Comparison of ENCODE assay signal across 8 mouse cellular contexts in genomic region chr17:67512699-67513450, GRCm38 (mm10).
DNase-seq lines count a peak whose midpoint lies in the region; ATAC-seq and TF ChIP-seq lines count a peak whose summit lies in the region.

No protein-coding gene starts in this region.

- no peak overlapping the region for H3K4me3 ChIP-seq in embryonic facial prominence, embryonic 13.5 days
- no peak overlapping the region for H3K4me3 ChIP-seq in hindbrain, embryonic 16.5 days (ENCODE audit: low read length)
- no peak overlapping the region for H3K4me3 ChIP-seq in liver, embryonic 11.5 days (ENCODE audit: low read depth, low read length)
- no peak overlapping the region for H3K4me3 ChIP-seq in stomach, postnatal 0 days (ENCODE audit: low read depth, low read length)
- H3K4me3 ChIP-seq in forebrain, embryonic 16.5 days (replicated peaks; ENCODE audit: low read length), result no peak overlapping the region

- H3K27me3 ChIP-seq in embryonic facial prominence, embryonic 13.5 days, result no peaks in the 10 kb centered on the region
- no peaks in the 10 kb centered on the region for H3K27me3 ChIP-seq in hindbrain, embryonic 16.5 days (replicated peaks; ENCODE audit: control insufficient read depth, insufficient read depth, low read length)
- H3K27me3 ChIP-seq in liver, embryonic 11.5 days (replicated peaks; ENCODE audit: control insufficient read depth, insufficient read depth, low read length), result no peaks in the 10 kb centered on the region
- no peaks in the 10 kb centered on the region for H3K27me3 ChIP-seq in stomach, postnatal 0 days (ENCODE audit: control insufficient read depth, insufficient read depth, low read length)
- no peaks in the 10 kb centered on the region for H3K27me3 ChIP-seq in forebrain, embryonic 16.5 days (replicated peaks; ENCODE audit: control insufficient read depth, insufficient read depth, low read length)

- no peak for ATAC-seq in embryonic facial prominence, embryonic 13.5 days (ENCODE audit: insufficient number of reproducible peaks, insufficient read depth, low FRiP score, low TSS enrichment, low read depth)
- 0 out of 2 replicates have a peak, but pooled peaks have one; percentile 34 for ATAC-seq in hindbrain, embryonic 16.5 days
- ATAC-seq in liver, embryonic 11.5 days (replicated peaks; ENCODE audit: low FRiP score), result peak; percentile 39; the same call in 1 of the 2 replicates
- no peak for ATAC-seq in stomach, postnatal 0 days (ENCODE audit: low FRiP score, low TSS enrichment)
- no peak for ATAC-seq in forebrain, embryonic 16.5 days

- H3K9me3 ChIP-seq in embryonic facial prominence, embryonic 13.5 days, result no peaks in the 10 kb centered on the region
- H3K9me3 ChIP-seq in hindbrain, embryonic 16.5 days (ENCODE audit: control insufficient read depth, low read length), result no peaks in the 10 kb centered on the region
- H3K9me3 ChIP-seq in liver, embryonic 11.5 days (ENCODE audit: control insufficient read depth, low read length), result no peaks in the 10 kb centered on the region
- no peaks in the 10 kb centered on the region for H3K9me3 ChIP-seq in stomach, postnatal 0 days (ENCODE audit: control insufficient read depth, low read length)
- H3K9me3 ChIP-seq in forebrain, embryonic 16.5 days (ENCODE audit: control insufficient read depth, low read length), result no peaks in the 10 kb centered on the region

- H3K4me1 ChIP-seq in embryonic facial prominence, embryonic 13.5 days, result no peaks in the 10 kb centered on the region
- H3K4me1 ChIP-seq in hindbrain, embryonic 16.5 days (ENCODE audit: control insufficient read depth, insufficient read depth, low read depth, low read length), result no peaks in the 10 kb centered on the region
- H3K4me1 ChIP-seq in liver, embryonic 11.5 days (replicated peaks; ENCODE audit: control insufficient read depth, insufficient read depth, low read length), result no peaks in the 10 kb centered on the region; the same call in none of the 2 replicates
- no peaks in the 10 kb centered on the region for H3K4me1 ChIP-seq in stomach, postnatal 0 days (replicated peaks; ENCODE audit: control insufficient read depth, insufficient read depth)
- H3K4me1 ChIP-seq in forebrain, embryonic 16.5 days (replicated peaks; ENCODE audit: control insufficient read depth, insufficient read depth, low read length), result no peaks in the 10 kb centered on the region; the same call in 1 of the 2 replicates

- no peak for TF ChIP-seq EP300 in stomach, postnatal 0 days (optimal IDR thresholded peaks at IDR 0.05)

- no peak overlapping the region for H3K4me2 ChIP-seq in embryonic facial prominence, embryonic 13.5 days
- no peak overlapping the region for H3K4me2 ChIP-seq in hindbrain, embryonic 16.5 days (ENCODE audit: low read length)
- H3K4me2 ChIP-seq in liver, embryonic 11.5 days, result no peak overlapping the region
- no peak overlapping the region for H3K4me2 ChIP-seq in stomach, postnatal 0 days (replicated peaks; ENCODE audit: low read depth)
- no peak overlapping the region for H3K4me2 ChIP-seq in forebrain, embryonic 16.5 days (ENCODE audit: low read length)

- no peak overlapping the region for H3K9ac ChIP-seq in embryonic facial prominence, embryonic 13.5 days
- H3K9ac ChIP-seq in hindbrain, embryonic 16.5 days (ENCODE audit: low read depth, low read length), result no peak overlapping the region
- H3K9ac ChIP-seq in liver, embryonic 11.5 days (ENCODE audit: low read depth, low read length), result no peak overlapping the region
- no peak overlapping the region for H3K9ac ChIP-seq in stomach, postnatal 0 days (ENCODE audit: low read length)
- H3K9ac ChIP-seq in forebrain, embryonic 16.5 days (replicated peaks; ENCODE audit: low read depth, low read length), result no peak overlapping the region

- H3K27ac ChIP-seq in embryonic facial prominence, embryonic 13.5 days, result peak overlapping the region; percentile 80
- H3K27ac ChIP-seq in hindbrain, embryonic 16.5 days (ENCODE audit: low read depth, low read length), result peak overlapping the region; percentile 56
- peak overlapping the region; percentile 34 for H3K27ac ChIP-seq in liver, embryonic 11.5 days (ENCODE audit: low read depth, low read length)
- 0 out of 2 replicates have a peak overlapping the region, but pooled peaks have one; percentile 30 for H3K27ac ChIP-seq in stomach, postnatal 0 days (replicated peaks)
- H3K27ac ChIP-seq in forebrain, embryonic 16.5 days (ENCODE audit: low read length), result no peak overlapping the region

- TF ChIP-seq CTCF in stomach, postnatal 0 days (IDR thresholded peaks at IDR 0.05; ENCODE audit: low read depth), result no peak

- peak; percentile 0 for DNase-seq in 416B (ENCODE audit: low read depth)
- no peak for DNase-seq in liver, embryonic 11.5 days (ENCODE audit: low spot score)
- no peak for DNase-seq in stomach, postnatal 0 days (ENCODE audit: low spot score)
- no peak for DNase-seq in right cerebral cortex, postnatal 25 days
- DNase-seq in right cerebral cortex, postnatal 10 days (ENCODE audit: low spot score in 2 of 2), result no peak

- no peaks in the 10 kb centered on the region for H3K36me3 ChIP-seq in embryonic facial prominence, embryonic 13.5 days
- no peaks in the 10 kb centered on the region for H3K36me3 ChIP-seq in hindbrain, embryonic 16.5 days (ENCODE audit: control insufficient read depth, insufficient read depth, low read length)
- no peaks in the 10 kb centered on the region for H3K36me3 ChIP-seq in liver, embryonic 11.5 days (ENCODE audit: control insufficient read depth, insufficient read depth, low read length)
- H3K36me3 ChIP-seq in stomach, postnatal 0 days (ENCODE audit: control insufficient read depth, insufficient read depth, low read length), result no peaks in the 10 kb centered on the region
- H3K36me3 ChIP-seq in forebrain, embryonic 16.5 days (ENCODE audit: control insufficient read depth, insufficient read depth), result no peaks in the 10 kb centered on the region

- WGBS in embryonic facial prominence, embryonic 13.5 days, result 70% methylated on average over 6 of the region's 6 CpGs
- WGBS in hindbrain, embryonic 16.5 days, result 75% methylated on average over 6 of the region's 6 CpGs
- 44% methylated on average over 6 of the region's 6 CpGs for WGBS in liver, embryonic 11.5 days
- 57% methylated on average over 6 of the region's 6 CpGs for WGBS in stomach, postnatal 0 days
- 86% methylated on average over 6 of the region's 6 CpGs for WGBS in forebrain, embryonic 16.5 days

Comparison
In these comparisons a context has a peak if more than half of its experiments do, and no peak if none do; other contexts are left out.
1. ATAC-seq: peak in hindbrain, embryonic 16.5 days (single experiment) and liver, embryonic 11.5 days (single experiment); none in embryonic facial prominence, embryonic 13.5 days (single experiment), stomach, postnatal 0 days (single experiment) and forebrain, embryonic 16.5 days (single experiment).